Mouse (Mus musculus): ENCODE results near the gene Lat2. TPM values are rescaled to one million over a fixed set of nuclear protein-coding genes. Genes with fewer than 3 reads are reported as not detected.

Gene Lat2
- total RNA-seq, 1 experiment from 2014 or later = 106 TPM

DNA sequence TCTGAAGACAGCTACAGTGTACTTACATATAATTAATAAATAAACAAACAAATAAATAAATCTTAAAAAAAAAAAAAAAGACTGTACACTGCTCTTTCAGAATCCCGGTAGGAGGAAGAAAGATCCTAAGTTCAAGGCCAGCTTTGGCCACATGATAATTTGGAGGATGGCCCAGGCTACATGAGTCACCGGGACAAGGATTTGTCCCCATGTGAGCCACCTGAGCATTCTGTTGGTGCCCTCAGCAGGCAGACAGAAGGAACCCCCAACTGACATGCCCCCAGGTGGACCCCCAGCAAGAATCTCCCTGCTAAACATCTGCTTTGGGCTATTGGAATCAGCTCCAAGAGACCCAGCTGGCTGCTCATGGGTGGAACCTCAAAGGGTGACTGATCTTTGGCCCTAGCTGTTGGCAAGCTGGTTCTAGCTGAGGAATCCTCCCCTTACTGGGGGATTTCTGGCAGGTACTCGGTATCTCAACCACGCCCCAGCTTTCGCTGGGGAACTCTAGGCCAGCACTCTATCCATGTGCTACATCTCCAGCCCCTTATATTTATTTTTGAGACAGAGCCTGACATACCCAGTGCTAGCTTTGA, 60.8 kb downstream of the Lat2 start:
- no peak for ATAC-seq (replicated peaks in 1 of 2; ENCODE audit: insufficient read depth in 1 of 2, low FRiP score in 2 of 2, low TSS enrichment in 1 of 2, low read depth in 1 of 2, poor library complexity in 2 of 2, severe bottlenecking in 2 of 2)

DNA sequence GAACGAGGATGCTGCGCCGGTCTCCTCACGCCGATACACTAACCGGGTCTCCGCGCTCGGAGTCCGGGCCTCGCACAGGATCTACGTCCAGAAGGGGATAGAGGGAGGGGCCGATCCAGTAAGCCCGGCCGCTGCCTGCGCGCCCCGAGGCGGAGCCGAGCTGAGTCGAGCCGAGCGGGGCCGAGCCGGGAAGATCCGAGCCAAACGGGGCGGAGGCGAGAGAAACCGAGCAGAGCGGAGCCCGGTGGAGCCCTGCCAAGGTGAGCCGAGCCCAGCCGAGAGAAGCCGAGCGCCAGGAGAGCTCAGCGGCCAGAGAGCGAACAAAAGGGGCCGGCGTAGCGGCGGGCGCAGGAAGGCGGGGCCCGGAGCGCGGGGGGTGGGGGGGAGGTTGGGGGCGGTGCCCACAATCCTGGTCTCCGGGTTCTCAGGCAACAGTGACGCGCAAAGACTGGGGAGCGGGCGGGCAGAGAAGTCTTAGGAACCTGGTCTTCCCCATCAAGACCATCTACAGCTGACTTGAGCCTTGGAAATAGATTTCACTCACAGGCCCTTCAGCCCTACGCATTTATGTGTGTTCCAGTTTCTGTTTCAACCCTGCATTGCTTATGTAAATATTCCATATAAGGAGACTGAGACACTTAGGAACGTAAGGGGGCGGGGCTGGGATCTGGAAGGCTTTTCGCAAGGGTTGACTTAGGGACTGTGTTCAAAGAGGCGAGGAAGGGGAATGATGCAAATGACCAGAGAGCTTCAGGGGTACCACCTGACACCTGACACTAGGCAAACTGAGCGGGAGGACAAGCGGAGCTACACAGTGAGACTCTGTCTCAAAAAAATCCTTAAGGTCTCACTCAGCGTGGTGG, 62.5 kb downstream of the Lat2 start, which contains the start of gene Clip2:
Gene Clip2 (minus strand): TSS at position 325 of the 863 bp plus-strand sequence.
- peak; percentile 80 to 91 for ATAC-seq (replicated peaks in 1 of 2; ENCODE audit: insufficient read depth in 1 of 2, low FRiP score in 2 of 2, low TSS enrichment in 1 of 2, low read depth in 1 of 2, poor library complexity in 2 of 2, severe bottlenecking in 2 of 2)

DNA sequence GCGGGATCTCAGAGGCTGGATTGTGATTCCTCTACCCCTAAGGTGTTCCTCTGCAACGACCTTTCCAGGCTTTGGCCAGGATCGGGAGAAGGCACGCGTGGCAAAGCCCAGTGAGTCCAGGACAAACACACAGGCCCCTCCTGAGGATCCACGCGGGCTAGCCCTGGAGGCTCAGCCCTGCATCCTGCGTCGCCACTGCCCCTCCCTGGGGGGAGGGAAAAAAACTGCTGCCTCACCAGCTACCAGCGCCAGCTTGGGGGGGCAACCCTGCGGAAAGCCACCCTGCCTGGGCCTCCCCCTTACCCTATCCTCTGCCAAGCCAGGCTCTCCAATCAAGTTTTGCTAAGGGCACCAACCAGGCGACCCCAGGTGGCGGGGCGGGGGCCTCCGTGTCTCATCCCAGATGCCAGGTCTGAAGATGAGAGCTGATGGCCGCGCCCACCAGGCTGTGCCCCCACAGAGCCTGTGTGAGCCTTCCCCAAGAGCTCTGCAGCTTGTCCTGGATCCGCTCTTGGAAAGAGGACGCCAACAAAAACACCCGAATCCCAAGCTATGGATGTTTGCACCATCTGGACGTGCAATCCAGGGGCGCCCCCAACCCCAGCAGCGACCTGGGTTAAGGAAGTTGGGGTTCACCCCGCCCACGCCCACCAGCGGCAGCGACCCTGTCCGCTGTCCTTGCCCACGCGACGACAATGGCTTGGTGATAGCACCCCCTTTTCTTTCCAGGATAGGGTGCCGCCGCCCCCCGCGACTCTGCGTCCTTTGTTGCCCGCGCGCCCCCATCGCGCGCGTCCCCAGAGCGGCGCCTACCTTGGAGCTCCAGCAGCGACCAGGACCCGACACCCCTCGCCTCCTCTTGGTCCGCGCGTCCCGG, 63.4 kb downstream of the Lat2 start:
- ATAC-seq (replicated peaks in 1 of 2; ENCODE audit: insufficient read depth in 1 of 2, low FRiP score in 2 of 2, low TSS enrichment in 1 of 2, low read depth in 1 of 2, poor library complexity in 2 of 2, severe bottlenecking in 2 of 2) = peak; percentile 18 to 25; a peak in 1 of 4 replicates

DNA sequence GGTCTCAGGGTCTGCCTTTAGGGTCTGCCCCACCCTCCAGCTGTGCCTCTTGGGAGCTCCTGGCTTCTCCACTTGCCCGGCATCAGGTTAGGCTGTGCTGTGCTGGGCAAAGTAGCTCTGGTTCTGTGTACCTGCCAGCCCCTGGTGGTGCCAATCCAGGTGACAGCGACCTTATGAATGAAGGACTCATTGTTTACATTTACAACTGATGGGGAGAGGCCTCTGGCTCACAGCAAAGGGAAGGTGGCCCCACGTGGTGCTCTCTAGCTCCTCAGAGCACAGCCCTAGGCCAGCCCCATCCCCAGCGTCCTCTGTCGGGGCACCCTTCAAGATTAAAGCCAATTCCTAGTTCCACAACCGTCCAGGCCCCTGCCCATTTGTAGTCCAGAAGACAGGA, 64.0 kb downstream of the Lat2 start:
- ATAC-seq (replicated peaks in 1 of 2; ENCODE audit: insufficient read depth in 1 of 2, low FRiP score in 2 of 2, low TSS enrichment in 1 of 2, low read depth in 1 of 2, poor library complexity in 2 of 2, severe bottlenecking in 2 of 2) = 0 out of 4 replicates have a peak, but pooled peaks of 1 of the 2 experiments have one; percentile 10

Other genes with a start within 250 kb of the Lat2 start
- gene Gtf2ird1, start 158.3 kb downstream of the Lat2 start, total RNA-seq (2017) = 28.3 and 40.4 TPM in 2 replicates
- 18.7 and 19.4 TPM in 2 replicates for gene Clip2, start 62.6 kb downstream of the Lat2 start, total RNA-seq (2017)
- not detected in 2 replicates for gene Syna, start 54.9 kb downstream of the Lat2 start, total RNA-seq (2017)
- gene Rfc2, start 33.7 kb downstream of the Lat2 start, total RNA-seq (2017) = 131 and 189 TPM in 2 replicates
- 180 and 255 TPM in 2 replicates for gene Eif4h, start 24.5 kb upstream of the Lat2 start, total RNA-seq (2017)
- 15.9 and 19.9 TPM in 2 replicates for gene Limk1, start 73.6 kb upstream of the Lat2 start, total RNA-seq (2017)
- gene Eln, start 132.3 kb upstream of the Lat2 start, total RNA-seq (2017) = not detected in 2 replicates

Measured in hematopoietic stem cell, adult 5-6 weeks (primary cell).